Mouse (Mus musculus) liver, embryonic 14.5 days (tissue): ENCODE data around the gene Grik3.

Experiments
- CTCF ChIP-seq: IDR thresholded peaks from 2 replicates; pipeline ENCODE4 v1.5.1; 2016; ENCODE audit warnings: antibody characterized with exemption, low read depth, control low read depth
- EP300 ChIP-seq: IDR thresholded peaks from 2 replicates; pipeline ENCODE4 v1.6.1; 2016; ENCODE audit warnings: antibody characterized with exemption, low read depth

DNA sequence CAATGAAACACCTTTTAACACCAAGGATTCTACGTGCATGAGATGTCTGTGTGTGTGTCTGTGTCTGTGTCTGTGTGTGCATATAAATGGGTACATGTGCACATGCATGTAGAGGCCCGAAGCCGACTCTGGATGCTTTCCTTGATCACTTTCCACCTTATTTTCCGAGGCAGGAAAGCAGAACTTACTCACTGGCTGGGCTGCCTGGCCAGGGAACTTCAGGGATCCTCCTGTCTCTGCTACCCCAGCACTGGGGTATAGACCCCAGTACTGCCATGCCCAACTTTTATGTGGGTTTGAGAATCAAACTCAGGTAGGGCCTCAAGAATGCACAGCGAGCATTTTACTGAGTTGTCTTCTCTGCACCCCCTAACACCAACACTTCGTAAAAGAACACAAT is 240.3 kb downstream of the Grik3 start:
- no peak for TF ChIP-seq CTCF
- no peak for TF ChIP-seq EP300
